Mouse (Mus musculus) ES-Bruce4 (cell line): ENCODE results near the gene Fcgrt. TPM values are rescaled to one million over a fixed set of nuclear protein-coding genes. Genes with fewer than 3 reads are reported as not detected.
A peak's percentile ranks its signal among the peaks of the same experiment; 100 is the strongest.

ENCODE experiments used
- H3K27ac ChIP-seq: 2 replicates; pipeline ENCODE4 v1.5.1; 2012; ENCODE audit warnings: low read length, inconsistent platforms; ENCODE audit not compliant: insufficient read depth
- H3K27me3 ChIP-seq: 2 replicates; pipeline ENCODE4 v1.6.1; 2012; ENCODE audit warnings: mild to moderate bottlenecking, low read length, inconsistent platforms; ENCODE audit not compliant: control insufficient read depth, poor library complexity, insufficient read depth, severe bottlenecking
- H3K36me3 ChIP-seq: 2 replicates; pipeline ENCODE4 v1.6.1; 2012; ENCODE audit warnings: inconsistent platforms, mild to moderate bottlenecking, low read length, moderate library complexity; ENCODE audit not compliant: control insufficient read depth, poor library complexity, insufficient read depth, severe bottlenecking
- H3K4me1 ChIP-seq: one replicate; pipeline ENCODE4 v1.8.1; 2011; ENCODE audit warnings: low read length; ENCODE audit not compliant: control insufficient read depth, insufficient read depth
- H3K4me3 ChIP-seq: 2 replicates; pipeline ENCODE4 v1.5.1; 2011; ENCODE audit warnings: low read depth, mild to moderate bottlenecking, low read length
- H3K9ac ChIP-seq: 2 replicates; pipeline ENCODE4 v1.6.1; 2012; ENCODE audit warnings: low read depth, mild to moderate bottlenecking, inconsistent platforms; ENCODE audit not compliant: poor library complexity, severe bottlenecking
- H3K9me3 ChIP-seq: replicated peaks from 2 replicates; pipeline ENCODE4 v1.6.1; 2012; ENCODE audit warnings: mild to moderate bottlenecking, low read length, inconsistent platforms; ENCODE audit not compliant: control insufficient read depth, poor library complexity, insufficient read depth, severe bottlenecking
- CTCF ChIP-seq: IDR thresholded peaks from one replicate; pipeline ENCODE4 v1.8.1; 2011; ENCODE audit warnings: low read depth, low read length
- EP300 ChIP-seq: IDR thresholded peaks from 2 replicates; pipeline ENCODE4 v1.6.1; 2011; ENCODE audit warnings: low read depth, low read length; ENCODE audit not compliant: insufficient read depth
- POLR2A ChIP-seq: IDR thresholded peaks from one replicate; pipeline ENCODE4 v1.8.1; 2011; ENCODE audit warnings: low read length; ENCODE audit not compliant: insufficient read depth
- polyA plus RNA-seq: library from polyadenylated mRNA; stranded (reverse); fragments of >200 nt; gene quantifications from 2 replicates; pipeline ENCODE4 v1.2.4, GENCODE M21; 2011; ENCODE audit warnings: low read depth; ENCODE audit not compliant: missing spikeins, insufficient read depth, insufficient read length

Fcgrt gene
- polyA plus RNA-seq, 1 experiment = 2.0 TPM

- Histone ChIP-seq H3K27ac (no peak overlapping the region), H3K4me1 (peaks cover 6% of the 10 kb centered on the region), H3K9ac (no peak overlapping the region), H3K9me3 (no peaks in the 10 kb centered on the region), H3K4me3 (no peak overlapping the region), H3K36me3 (no peaks in the 10 kb centered on the region), H3K27me3 (no peaks in the 10 kb centered on the region)
- TF ChIP-seq CTCF (no peak), POLR2A (no peak), EP300 (no peak)
Observed at GRCm38 (mm10) chr7:45095367-45095766, 8.3 kb downstream of the Fcgrt start.

- no peak overlapping the region for H3K27ac ChIP-seq
- no peak overlapping the region for H3K4me3 ChIP-seq
- no peak overlapping the region for H3K9ac ChIP-seq
- TF ChIP-seq EP300 (no peak), POLR2A (no peak), CTCF (no peak)
- H3K4me1 ChIP-seq = peaks cover 6% of the 10 kb centered on the region
- no peaks in the 10 kb centered on the region for H3K9me3 ChIP-seq
- no peaks in the 10 kb centered on the region for H3K27me3 ChIP-seq
- H3K36me3 ChIP-seq = no peaks in the 10 kb centered on the region
Observed at GRCm38 (mm10) chr7:45094121-45094520, 9.5 kb downstream of the Fcgrt start.

- H3K4me3 ChIP-seq = peak overlapping the region; percentile 29; the same call in 1 of the 2 replicates
Observed at GRCm38 (mm10) chr7:45093516-45093905, 10.1 kb downstream of the Fcgrt start.

GRCm38 (mm10) chr7:45092828-45093515 lies 10.7 kb downstream of the Fcgrt start:
- no peak for TF ChIP-seq POLR2A
- TF ChIP-seq EP300 = no peak
- no peaks in the 10 kb centered on the region for H3K9me3 ChIP-seq
- no peaks in the 10 kb centered on the region for H3K27me3 ChIP-seq
- no peak overlapping the region for H3K9ac ChIP-seq
- H3K4me1 ChIP-seq = peaks cover 6% of the 10 kb centered on the region
- no peaks in the 10 kb centered on the region for H3K36me3 ChIP-seq
- peak overlapping the region; percentile 41; the same call in 1 of the 2 replicates for H3K27ac ChIP-seq
- peak overlapping the region; percentile 28 for H3K4me3 ChIP-seq

More at GRCm38 (mm10) chr7:45093516-45093905, 10.1 kb downstream of the Fcgrt start:
- Histone ChIP-seq H3K9me3 (no peaks in the 10 kb centered on the region), H3K27ac (no peak overlapping the region), H3K36me3 (no peaks in the 10 kb centered on the region), H3K4me1 (peaks cover 6% of the 10 kb centered on the region), H3K27me3 (no peaks in the 10 kb centered on the region), H3K9ac (no peak overlapping the region)
- TF ChIP-seq EP300 (peak; percentile 31; the same call in 1 of the 2 replicates), POLR2A (no peak)

- Histone ChIP-seq H3K4me1 (peaks cover 6% of the 10 kb centered on the region), H3K4me3 (peak within 1 kb of the TSS; percentile 79), H3K27me3 (no peaks in the 10 kb centered on the region), H3K9me3 (no peaks in the 10 kb centered on the region), H3K27ac (peak within 1 kb of the TSS; percentile 41; the same call in 1 of the 2 replicates), H3K36me3 (no peaks in the 10 kb centered on the region), H3K9ac (peak within 1 kb of the TSS; percentile 59)
- TF ChIP-seq CTCF = no peak
- no peak for TF ChIP-seq EP300
- no peak for TF ChIP-seq POLR2A
Observed at GRCm38 (mm10) chr7:45092048-45092447, 11.6 kb downstream of the Fcgrt start, which contains the start of gene Rcn3. Gene Rcn3, minus strand, starts transcription at chr7:45092221.

- H3K9me3 ChIP-seq = no peaks in the 10 kb centered on the region
- no peak overlapping the region for H3K27ac ChIP-seq
- no peak for TF ChIP-seq EP300
- TF ChIP-seq POLR2A = no peak
- TF ChIP-seq CTCF = no peak
- peak overlapping the region; percentile 79 for H3K4me3 ChIP-seq
- H3K9ac ChIP-seq = peak overlapping the region; percentile 59
- H3K36me3 ChIP-seq = 0 out of 2 replicates have a peak, but pooled peaks cover 2% of the 10 kb centered on the region
- H3K27me3 ChIP-seq = no peaks in the 10 kb centered on the region
- H3K4me1 ChIP-seq = peaks cover 6% of the 10 kb centered on the region
Observed at GRCm38 (mm10) chr7:45091001-45091990, 12.4 kb downstream of the Fcgrt start.
